Mouse (Mus musculus) lung, adult 18-20 months (tissue): ENCODE measurements around the gene Zfp865.
A peak's percentile ranks its signal among the peaks of the same experiment; 100 is the strongest.
"Not testable (repeated sequence)": the region's sequence is repeated elsewhere in the genome, so short reads cannot be mapped to it uniquely, and the experiment has no call there.

ENCODE experiments used
- DNase-seq, 2 experiments: peaks; one replicate each; pipeline ENCODE4 v3.0.0; 2022; ENCODE audit warnings: mixed read lengths in 2 of 2

Zfp865 gene

GRCm38 (mm10) chr7:5051193-5052192, 31.3 kb downstream of the Zfp865 start, which contains the start of gene Zfp580:
TSS of gene Zfp580 (plus strand) at chr7:5051538.
- DNase-seq = peak; percentile 60 to 69

GRCm38 (mm10) chr7:5052438-5052837, 32.3 kb downstream of the Zfp865 start:
- no peak for DNase-seq

- no peak for DNase-seq
Observed at GRCm38 (mm10) chr7:5052931-5053343, 32.8 kb downstream of the Zfp865 start.

GRCm38 (mm10) chr7:5053456-5054179, 33.4 kb downstream of the Zfp865 start:
- no peak for DNase-seq

GRCm38 (mm10) chr7:5056651-5057263, 36.6 kb downstream of the Zfp865 start:
- DNase-seq = no peak

GRCm38 (mm10) chr7:5057381-5057780, 37.2 kb downstream of the Zfp865 start:
- DNase-seq = no peak

- DNase-seq = no peak
Observed at GRCm38 (mm10) chr7:5057804-5058203, 37.6 kb downstream of the Zfp865 start.

- no peak for DNase-seq
Observed at GRCm38 (mm10) chr7:5058631-5059030, 38.5 kb downstream of the Zfp865 start.

- DNase-seq = no peak
Observed at GRCm38 (mm10) chr7:5059421-5059820, 39.2 kb downstream of the Zfp865 start.

- DNase-seq = peak; percentile 81 to 86
Observed at GRCm38 (mm10) chr7:5060239-5060731, 40.1 kb downstream of the Zfp865 start.

GRCm38 (mm10) chr7:5060944-5061773, 41.0 kb downstream of the Zfp865 start:
- peak; percentile 97 to 98 for DNase-seq

GRCm38 (mm10) chr7:5061774-5062359, 41.7 kb downstream of the Zfp865 start, which contains the start of gene U2af2:
TSS of gene U2af2 (plus strand) at chr7:5062143.
- peak; percentile 92 to 93 for DNase-seq

GRCm38 (mm10) chr7:5062360-5063001, 42.3 kb downstream of the Zfp865 start:
- DNase-seq = peak in 1 of 2 experiments; percentile 73

- DNase-seq = no peak
Observed at GRCm38 (mm10) chr7:5064886-5065285, 44.7 kb downstream of the Zfp865 start.

GRCm38 (mm10) chr7:5073586-5073985, 53.4 kb downstream of the Zfp865 start:
- no peak for DNase-seq

GRCm38 (mm10) chr7:5074984-5075383, 54.8 kb downstream of the Zfp865 start:
- no peak for DNase-seq

GRCm38 (mm10) chr7:5076931-5077330, 56.8 kb downstream of the Zfp865 start:
- DNase-seq = no peak

- DNase-seq = not testable (repeated sequence)
Observed at GRCm38 (mm10) chr7:5079365-5080009, 59.3 kb downstream of the Zfp865 start.

GRCm38 (mm10) chr7:5080010-5080751, 60.0 kb downstream of the Zfp865 start, which contains the start of gene Epn1:
TSS of gene Epn1 (plus strand) at chr7:5080235.
- peak; percentile 97 to 98 for DNase-seq
